Mouse (Mus musculus) kidney, postnatal 4 days (tissue): ENCODE measurements around the gene Mettl22.

Experiments
- DNase-seq, 2 experiments: peaks; one replicate each; pipeline ENCODE4 v3.0.0; 2021; ENCODE audit warnings: mixed read lengths in 2 of 2

Mettl22 gene

GRCm38 (mm10) chr16:8470603-8471481 is at the start of gene Mettl22:
Gene Mettl22, plus strand, starts transcription at chr16:8470788.
- peak; percentile 90 to 95 for DNase-seq

- no peak for DNase-seq
Measured at GRCm38 (mm10) chr16:8420842-8421241, 49.7 kb upstream of the Mettl22 start.

GRCm38 (mm10) chr16:8423626-8424114 is 46.9 kb upstream of the Mettl22 start:
- DNase-seq, result no peak

- no peak for DNase-seq
Measured at GRCm38 (mm10) chr16:8424161-8424970, 46.2 kb upstream of the Mettl22 start.

- DNase-seq, result peak; percentile 61 to 67
Measured at GRCm38 (mm10) chr16:8424971-8425330, 45.6 kb upstream of the Mettl22 start, which contains the start of gene Tmem114. Gene Tmem114, minus strand, starts transcription at chr16:8425136.

GRCm38 (mm10) chr16:8425736-8426135 is 44.9 kb upstream of the Mettl22 start:
- DNase-seq, result no peak

- no peak for DNase-seq
Measured at GRCm38 (mm10) chr16:8429531-8429930, 41.1 kb upstream of the Mettl22 start.

GRCm38 (mm10) chr16:8432616-8433015 is 38.0 kb upstream of the Mettl22 start:
- DNase-seq, result no peak

GRCm38 (mm10) chr16:8444911-8445310 is 25.7 kb upstream of the Mettl22 start:
- peak in 1 of 2 experiments; percentile 17 for DNase-seq

GRCm38 (mm10) chr16:8446256-8446655 is 24.3 kb upstream of the Mettl22 start:
- no peak for DNase-seq

GRCm38 (mm10) chr16:8453301-8453700 is 17.3 kb upstream of the Mettl22 start:
- no peak for DNase-seq

GRCm38 (mm10) chr16:8455221-8455620 is 15.4 kb upstream of the Mettl22 start:
- no peak for DNase-seq

GRCm38 (mm10) chr16:8458391-8458790 is 12.2 kb upstream of the Mettl22 start:
- no peak for DNase-seq

GRCm38 (mm10) chr16:8459098-8459497 is 11.5 kb upstream of the Mettl22 start:
- peak; percentile 78 to 79 for DNase-seq

GRCm38 (mm10) chr16:8470132-8470531 is 456 bp upstream of the Mettl22 start:
- no peak for DNase-seq

- no peak for DNase-seq
Measured at GRCm38 (mm10) chr16:8487396-8488005, 16.9 kb downstream of the Mettl22 start.

- no peak for DNase-seq
Measured at GRCm38 (mm10) chr16:8489340-8489739, 18.8 kb downstream of the Mettl22 start.

- DNase-seq, result peak; percentile 36 to 58
Measured at GRCm38 (mm10) chr16:8491743-8492490, 21.3 kb downstream of the Mettl22 start.

- DNase-seq, result peak; percentile 74 to 78
Measured at GRCm38 (mm10) chr16:8494268-8494667, 23.7 kb downstream of the Mettl22 start.

GRCm38 (mm10) chr16:8496967-8497366 is 26.4 kb downstream of the Mettl22 start:
- DNase-seq, result no peak

- peak; percentile 45 to 54 for DNase-seq
Measured at GRCm38 (mm10) chr16:8504271-8504670, 33.7 kb downstream of the Mettl22 start.

GRCm38 (mm10) chr16:8509894-8510293 is 39.3 kb downstream of the Mettl22 start:
- no peak for DNase-seq
